In genomic region chr10:59957171-59958149, GRCm38 (mm10) we compare ENCODE assay signal across 8 mouse cellular contexts. TPM values are rescaled to one million over a fixed set of nuclear protein-coding genes. Genes with fewer than 3 reads are reported as not detected.
DNase-seq lines count a peak whose midpoint lies in the region; ATAC-seq and TF ChIP-seq lines count a peak whose summit lies in the region.

No protein-coding gene starts in this region.

- H3K27me3 ChIP-seq in lung, embryonic 14.5 days (ENCODE audit: insufficient read depth, low read length): no peaks in the 10 kb centered on the region
- H3K27me3 ChIP-seq in lung, postnatal 0 days (replicated peaks; ENCODE audit: insufficient read depth, low read length): no peaks in the 10 kb centered on the region
- H3K27me3 ChIP-seq in embryonic facial prominence, embryonic 15.5 days: no peaks in the 10 kb centered on the region
- H3K27me3 ChIP-seq in stomach, postnatal 0 days (ENCODE audit: control insufficient read depth, insufficient read depth, low read length): no peaks in the 10 kb centered on the region

- no peak overlapping the region for H3K4me3 ChIP-seq in lung, embryonic 14.5 days (ENCODE audit: low read depth, low read length)
- no peak overlapping the region for H3K4me3 ChIP-seq in lung, postnatal 0 days (ENCODE audit: low read depth, low read length)
- no peak overlapping the region; the same call in 1 of the 2 replicates for H3K4me3 ChIP-seq in embryonic facial prominence, embryonic 15.5 days (replicated peaks)
- no peak overlapping the region for H3K4me3 ChIP-seq in stomach, postnatal 0 days (ENCODE audit: low read depth, low read length)

- WGBS in lung, embryonic 14.5 days: 29% methylated on average over 25 of the region's 25 CpGs
- 45% methylated on average over 25 of the region's 25 CpGs for WGBS in lung, postnatal 0 days
- 22% methylated on average over 25 of the region's 25 CpGs for WGBS in embryonic facial prominence, embryonic 15.5 days
- 34% methylated on average over 25 of the region's 25 CpGs for WGBS in stomach, postnatal 0 days

- peak; percentile 13 for DNase-seq in lung, embryonic 14.5 days
- DNase-seq in lung, postnatal 0 days (ENCODE audit: low spot score): no peak
- DNase-seq in heart, postnatal 14 days: peak; percentile 58 to 74
- peak; percentile 51 for DNase-seq in left cerebral cortex, postnatal 4 days
- no peak for DNase-seq in stomach, postnatal 0 days (ENCODE audit: low spot score)
- no peak for DNase-seq in adrenal gland, postnatal 10 days

- intact Hi-C loops in heart, postnatal 14 days (cut with DNase I): no loop called here
- intact Hi-C loops in left cerebral cortex, postnatal 4 days (cut with DNase I): no loop called here

- TF ChIP-seq EP300 in lung, postnatal 0 days (IDR thresholded peaks at IDR 0.05): no peak
- TF ChIP-seq EP300 in stomach, postnatal 0 days (optimal IDR thresholded peaks at IDR 0.05): no peak

- ATAC-seq in lung, embryonic 14.5 days (ENCODE audit: insufficient read depth): no peak
- ATAC-seq in lung, postnatal 0 days: no peak
- peak; percentile 49 for ATAC-seq in embryonic facial prominence, embryonic 15.5 days (ENCODE audit: insufficient number of reproducible peaks, low FRiP score, low TSS enrichment, low read depth)
- ATAC-seq in stomach, postnatal 0 days (ENCODE audit: low FRiP score, low TSS enrichment): no peak
- ATAC-seq in erythroid progenitor cell, adult 5-6 weeks (replicated peaks; ENCODE audit: low FRiP score, poor library complexity, severe bottlenecking): no peak

- no peak for TF ChIP-seq CTCF in lung, embryonic 14.5 days (IDR thresholded peaks at IDR 0.05; ENCODE audit: low read depth)
- TF ChIP-seq CTCF in lung, postnatal 0 days (IDR thresholded peaks at IDR 0.05): no peak
- TF ChIP-seq CTCF in stomach, postnatal 0 days (IDR thresholded peaks at IDR 0.05; ENCODE audit: low read depth): no peak

- no peaks in the 10 kb centered on the region for H3K36me3 ChIP-seq in lung, embryonic 14.5 days (ENCODE audit: insufficient read depth)
- no peaks in the 10 kb centered on the region for H3K36me3 ChIP-seq in lung, postnatal 0 days (ENCODE audit: insufficient read depth, low read length)
- H3K36me3 ChIP-seq in embryonic facial prominence, embryonic 15.5 days: no peaks in the 10 kb centered on the region
- H3K36me3 ChIP-seq in stomach, postnatal 0 days (ENCODE audit: control insufficient read depth, insufficient read depth, low read length): no peaks in the 10 kb centered on the region

- H3K9ac ChIP-seq in lung, embryonic 14.5 days: no peak overlapping the region
- no peak overlapping the region for H3K9ac ChIP-seq in lung, postnatal 0 days (replicated peaks; ENCODE audit: low read depth)
- H3K9ac ChIP-seq in embryonic facial prominence, embryonic 15.5 days: peak overlapping the region; percentile 26; the same call in 1 of the 2 replicates
- 0 out of 2 replicates have a peak overlapping the region, but pooled peaks have one; percentile 4 for H3K9ac ChIP-seq in stomach, postnatal 0 days (ENCODE audit: low read length)

- peaks cover 4% of the 10 kb centered on the region; the same call in 1 of the 2 replicates for H3K4me1 ChIP-seq in lung, embryonic 14.5 days (ENCODE audit: insufficient read depth)
- peaks cover 4% of the 10 kb centered on the region; the same call in 1 of the 2 replicates for H3K4me1 ChIP-seq in lung, postnatal 0 days (ENCODE audit: insufficient read depth, low read depth, low read length)
- H3K4me1 ChIP-seq in embryonic facial prominence, embryonic 15.5 days: peaks cover 40% of the 10 kb centered on the region
- 0 out of 2 replicates have a peak, but pooled peaks cover 2% of the 10 kb centered on the region for H3K4me1 ChIP-seq in stomach, postnatal 0 days (replicated peaks; ENCODE audit: control insufficient read depth, insufficient read depth)

- H3K27ac ChIP-seq in lung, embryonic 14.5 days (ENCODE audit: low read depth): no peak overlapping the region
- H3K27ac ChIP-seq in lung, postnatal 0 days (ENCODE audit: low read length): no peak overlapping the region
- H3K27ac ChIP-seq in embryonic facial prominence, embryonic 15.5 days (replicated peaks): peak overlapping the region; percentile 81
- H3K27ac ChIP-seq in stomach, postnatal 0 days (replicated peaks): no peak overlapping the region

- H3K4me2 ChIP-seq in lung, embryonic 14.5 days: peak overlapping the region; percentile 12; the same call in 1 of the 2 replicates
- H3K4me2 ChIP-seq in lung, postnatal 0 days (replicated peaks; ENCODE audit: low read depth, low read length): no peak overlapping the region
- H3K4me2 ChIP-seq in embryonic facial prominence, embryonic 15.5 days (replicated peaks): peak overlapping the region; percentile 33
- H3K4me2 ChIP-seq in stomach, postnatal 0 days (replicated peaks; ENCODE audit: low read depth): no peak overlapping the region

- no peaks in the 10 kb centered on the region for H3K9me3 ChIP-seq in lung, embryonic 14.5 days (ENCODE audit: low read depth, low read length)
- H3K9me3 ChIP-seq in lung, postnatal 0 days (ENCODE audit: low read length): no peaks in the 10 kb centered on the region
- H3K9me3 ChIP-seq in embryonic facial prominence, embryonic 15.5 days (replicated peaks): no peaks in the 10 kb centered on the region
- H3K9me3 ChIP-seq in stomach, postnatal 0 days (ENCODE audit: control insufficient read depth, low read length): no peaks in the 10 kb centered on the region

RNA-seq across cellular contexts. Expression of gene Ddit4, which starts 5.8 kb away (rescaled TPM):
- 3.0 and 3.5 TPM in 2 replicates for polyA plus RNA-seq in lung, embryonic 14.5 days (2014; fragmentation: Nextera tagmentation; extraction: Ambion mirVana)
- polyA plus RNA-seq in lung, postnatal 0 days (2015; fragmentation: Nextera tagmentation; extraction: Ambion mirVana): 21.2 and 28.1 TPM in 2 replicates
- 83.3 and 89.1 TPM in 2 replicates for polyA plus RNA-seq in embryonic facial prominence, embryonic 15.5 days (2015; fragmentation: Nextera tagmentation; extraction: Ambion mirVana)
- total RNA-seq in heart, postnatal 14 days (2021): 100 to 1,000 TPM; 188 to 191 TPM
- 10 to 100 TPM; 50.6 to 52.2 TPM for total RNA-seq in left cerebral cortex, postnatal 4 days (2021)
- polyA plus RNA-seq in stomach, postnatal 0 days (2015; fragmentation: Nextera tagmentation; extraction: Ambion mirVana): 12.4 and 17.3 TPM in 2 replicates
- total RNA-seq in erythroid progenitor cell, adult 5-6 weeks (2015; ENCODE audit: low replicate concordance): 0.72 and 3.8 TPM in 2 replicates
- 1.9 TPM in 1 of 2 replicates, not detected in the other for total RNA-seq in erythroid progenitor cell, adult 5-6 weeks (2017; ENCODE audit: low replicate concordance)
- 100 to 1,000 TPM in 1 of 2 experiments, 10 to 100 TPM in 1; 46.2 to 129 TPM for total RNA-seq in adrenal gland, postnatal 10 days (2021)

RNA-seq across cellular contexts. Expression of gene Ascc1, which starts 45.1 kb away (rescaled TPM):
- 34.7 and 35.3 TPM in 2 replicates for polyA plus RNA-seq in lung, embryonic 14.5 days (2014; fragmentation: Nextera tagmentation; extraction: Ambion mirVana)
- polyA plus RNA-seq in lung, postnatal 0 days (2015; fragmentation: Nextera tagmentation; extraction: Ambion mirVana): 47.2 and 50.0 TPM in 2 replicates
- polyA plus RNA-seq in embryonic facial prominence, embryonic 15.5 days (2015; fragmentation: Nextera tagmentation; extraction: Ambion mirVana): 44.1 and 47.8 TPM in 2 replicates
- 10 to 100 TPM; 19.1 to 21.7 TPM for total RNA-seq in heart, postnatal 14 days (2021)
- 10 to 100 TPM; 25.8 to 27.1 TPM for total RNA-seq in left cerebral cortex, postnatal 4 days (2021)
- polyA plus RNA-seq in stomach, postnatal 0 days (2015; fragmentation: Nextera tagmentation; extraction: Ambion mirVana): 29.0 and 31.6 TPM in 2 replicates
- total RNA-seq in erythroid progenitor cell, adult 5-6 weeks (2015; ENCODE audit: low replicate concordance): 11.3 and 21.6 TPM in 2 replicates
- total RNA-seq in erythroid progenitor cell, adult 5-6 weeks (2017; ENCODE audit: low replicate concordance): 9.6 and 22.6 TPM in 2 replicates
- 10 to 100 TPM; 26.6 to 30.7 TPM for total RNA-seq in adrenal gland, postnatal 10 days (2021)

RNA-seq across cellular contexts. Expression of gene Anapc16, which starts 45.5 kb away (rescaled TPM):
- polyA plus RNA-seq in lung, embryonic 14.5 days (2014; fragmentation: Nextera tagmentation; extraction: Ambion mirVana): 108 and 109 TPM in 2 replicates
- 105 and 117 TPM in 2 replicates for polyA plus RNA-seq in lung, postnatal 0 days (2015; fragmentation: Nextera tagmentation; extraction: Ambion mirVana)
- polyA plus RNA-seq in embryonic facial prominence, embryonic 15.5 days (2015; fragmentation: Nextera tagmentation; extraction: Ambion mirVana): 107 and 113 TPM in 2 replicates
- total RNA-seq in heart, postnatal 14 days (2021): 10 to 100 TPM; 64.8 to 70.1 TPM
- total RNA-seq in left cerebral cortex, postnatal 4 days (2021): 10 to 100 TPM; 60.2 to 60.8 TPM
- polyA plus RNA-seq in stomach, postnatal 0 days (2015; fragmentation: Nextera tagmentation; extraction: Ambion mirVana): 76.8 and 86.4 TPM in 2 replicates
- total RNA-seq in erythroid progenitor cell, adult 5-6 weeks (2015; ENCODE audit: low replicate concordance): 42.5 and 54.5 TPM in 2 replicates
- total RNA-seq in erythroid progenitor cell, adult 5-6 weeks (2017; ENCODE audit: low replicate concordance): 34.0 and 36.5 TPM in 2 replicates
- total RNA-seq in adrenal gland, postnatal 10 days (2021): 10 to 100 TPM; 60.3 to 68.4 TPM

Comparison
In these comparisons a context has a peak if more than half of its experiments do, and no peak if none do; other contexts are left out.
1. DNase-seq: peak in lung, embryonic 14.5 days (single experiment), heart, postnatal 14 days (2 of 2) and left cerebral cortex, postnatal 4 days (single experiment); none in lung, postnatal 0 days (single experiment), stomach, postnatal 0 days (single experiment) and adrenal gland, postnatal 10 days (single experiment).
2. H3K4me2 ChIP-seq: peak in lung, embryonic 14.5 days (single experiment) and embryonic facial prominence, embryonic 15.5 days (single experiment); none in lung, postnatal 0 days (single experiment) and stomach, postnatal 0 days (single experiment).
3. H3K9ac ChIP-seq: peak in embryonic facial prominence, embryonic 15.5 days (single experiment) and stomach, postnatal 0 days (single experiment); none in lung, embryonic 14.5 days (single experiment) and lung, postnatal 0 days (single experiment).
4. RNA of gene Ddit4, which starts 5.8 kb away (total RNA-seq): 188 to 191 TPM in heart, postnatal 14 days, 46.2 to 129 TPM in adrenal gland, postnatal 10 days and 50.6 to 52.2 TPM in left cerebral cortex, postnatal 4 days; 0.72 to 3.8 TPM in erythroid progenitor cell, adult 5-6 weeks; every median in the first group is over 4 times any median in the second.